ENCODE assay signal across 25 mouse cellular contexts in the genomic region with DNA sequence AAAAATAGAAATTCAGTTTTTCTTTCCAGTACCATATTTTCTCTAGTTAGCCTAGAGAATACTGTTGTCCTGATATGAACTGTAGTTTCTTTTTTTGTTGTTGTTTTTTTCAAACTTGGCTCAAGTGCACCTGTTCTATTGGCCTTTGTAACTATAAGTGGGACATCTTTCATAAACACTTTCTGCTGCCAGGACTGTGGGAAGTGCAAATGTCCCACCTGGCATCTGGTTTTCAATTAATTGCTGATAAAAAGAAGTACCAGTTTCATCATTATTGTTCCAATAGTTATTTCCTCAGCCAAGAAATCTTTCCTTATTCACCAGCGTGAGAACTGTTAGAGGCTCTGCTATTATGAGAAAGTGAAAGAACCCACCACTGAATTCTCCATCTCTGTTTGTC.
A peak's percentile ranks its signal among the peaks of the same experiment; 100 is the strongest.
DNase-seq lines count a peak whose midpoint lies in the region; ATAC-seq and TF ChIP-seq lines count a peak whose summit lies in the region.
"Had no signal": no experiment of that assay in that cellular context is flagged by ENCODE, and none has a peak within 500 bp of the region (broad histone marks: within the 10 kb centered on the region; RNA-seq: fewer than 3 reads in every experiment).

No protein-coding gene starts in this region.

- no peak overlapping the region for H3K27ac ChIP-seq in forebrain, postnatal 0 days (ENCODE audit: low read depth, low read length)
- H3K27ac ChIP-seq in forebrain, embryonic 10.5 days = no peak overlapping the region
- H3K27ac ChIP-seq in layer of hippocampus, adult 2 months = peak overlapping the region; percentile 57
- H3K27ac ChIP-seq: embryonic facial prominence, embryonic 10.5 days; embryonic facial prominence, embryonic 13.5 days; forebrain, embryonic 15.5 days; gastrocnemius, adult 2 months; hindbrain, embryonic 13.5 days had no signal

- no peak for ATAC-seq in forebrain, postnatal 0 days
- ATAC-seq: CD4-positive, CD25-positive, alpha-beta regulatory T cell, adult 4 months; forebrain, embryonic 15.5 days; hindbrain, embryonic 16.5 days had no signal

- peak; percentile 7 for DNase-seq in forebrain, postnatal 0 days
- DNase-seq in forebrain, embryonic 10.5 days (ENCODE audit: extremely low spot score, low spot score) = no peak
- DNase-seq in layer of hippocampus, adult 2 months (ENCODE audit: low spot score in 2 of 2) = peak; percentile 23 to 36
- no peak for DNase-seq in layer of hippocampus, postnatal 25 days (ENCODE audit: extremely low spot score in 1 of 2, low spot score in 1 of 2)
- DNase-seq in brain, embryonic 14.5 days (ENCODE audit: low read depth) = peak; percentile 14
- DNase-seq in layer of hippocampus, adult 9-10 months (ENCODE audit: low spot score) = peak; percentile 47
- no peak for DNase-seq in left cerebral cortex, postnatal 10 days (ENCODE audit: extremely low spot score in 1 of 2, low spot score in 2 of 2)
- no peak for DNase-seq in kidney, adult 8-10 months
- DNase-seq: adrenal gland, adult 2 months; adrenal gland, postnatal 14 days; cerebellum, adult 18-20 months; cerebellum, adult 9-11 months; cerebellum, postnatal 36 days; embryo, embryonic 11 days; gastrocnemius, adult 2 months; gastrocnemius, postnatal 14 days; heart, adult 11 months had no signal

- H3K36me3 ChIP-seq in forebrain, postnatal 0 days (ENCODE audit: insufficient read depth) = no peaks in the 10 kb centered on the region
- no peaks in the 10 kb centered on the region for H3K36me3 ChIP-seq in forebrain, embryonic 10.5 days (replicated peaks)
- H3K36me3 ChIP-seq: embryonic facial prominence, embryonic 10.5 days; embryonic facial prominence, embryonic 13.5 days; forebrain, embryonic 15.5 days; hindbrain, embryonic 13.5 days had no signal

- no peaks in the 10 kb centered on the region for H3K9me3 ChIP-seq in forebrain, postnatal 0 days (ENCODE audit: low read length)
- H3K9me3 ChIP-seq in forebrain, embryonic 10.5 days = no peaks in the 10 kb centered on the region
- H3K9me3 ChIP-seq: embryonic facial prominence, embryonic 10.5 days; embryonic facial prominence, embryonic 13.5 days; forebrain, embryonic 15.5 days; hindbrain, embryonic 13.5 days had no signal

- H3K4me2 ChIP-seq in forebrain, postnatal 0 days (ENCODE audit: low read depth) = no peak overlapping the region
- H3K4me2 ChIP-seq: embryonic facial prominence, embryonic 13.5 days; forebrain, embryonic 15.5 days; heart, embryonic 11.5 days; hindbrain, embryonic 13.5 days had no signal

- TF ChIP-seq CTCF in forebrain, postnatal 0 days (IDR thresholded peaks at IDR 0.05; ENCODE audit: low read depth) = no peak
- TF ChIP-seq CTCF in layer of hippocampus, adult 2 months (conservative IDR thresholded peaks at IDR 0.05) = no peak
- no peak for TF ChIP-seq CTCF in brain, embryonic 14.5 days (IDR thresholded peaks at IDR 0.05; ENCODE audit: borderline replicate concordance, extremely low read depth, insufficient read depth, insufficient read length)

- intact Hi-C loops in left cerebral cortex, postnatal 10 days (cut with DNase I) = no loop called here

- H3K4me1 ChIP-seq in forebrain, postnatal 0 days (ENCODE audit: insufficient read depth) = no peaks in the 10 kb centered on the region
- H3K4me1 ChIP-seq in forebrain, embryonic 10.5 days = 0 out of 2 replicates have a peak, but pooled peaks cover 3% of the 10 kb centered on the region
- H3K4me1 ChIP-seq: embryonic facial prominence, embryonic 10.5 days; embryonic facial prominence, embryonic 13.5 days; forebrain, embryonic 15.5 days; hindbrain, embryonic 13.5 days had no signal

- H3K9ac ChIP-seq in forebrain, postnatal 0 days = no peak overlapping the region
- H3K9ac ChIP-seq: embryonic facial prominence, embryonic 13.5 days; forebrain, embryonic 15.5 days; hindbrain, embryonic 13.5 days had no signal

- TF ChIP-seq POLR2A in brain, embryonic 14.5 days (IDR thresholded peaks at IDR 0.05; ENCODE audit: borderline replicate concordance, extremely low read depth, insufficient read depth, insufficient read length, poor library complexity, severe bottlenecking) = no peak

- WGBS in forebrain, postnatal 0 days = 47% methylated on average over 1 of the region's 1 CpGs
- WGBS in forebrain, embryonic 10.5 days = 95% methylated on average over 1 of the region's 1 CpGs

- no peak overlapping the region for H3K4me3 ChIP-seq in forebrain, postnatal 0 days (ENCODE audit: low read depth, low read length)
- no peak overlapping the region for H3K4me3 ChIP-seq in forebrain, embryonic 10.5 days
- H3K4me3 ChIP-seq in layer of hippocampus, adult 2 months = no peak overlapping the region
- H3K4me3 ChIP-seq: embryonic facial prominence, embryonic 10.5 days; embryonic facial prominence, embryonic 13.5 days; erythroblast, embryonic 14.5 days; forebrain, embryonic 15.5 days; gastrocnemius, adult 2 months; hindbrain, embryonic 13.5 days had no signal

- H3K27me3 ChIP-seq in forebrain, postnatal 0 days (ENCODE audit: insufficient read depth, low read length) = no peaks in the 10 kb centered on the region
- H3K27me3 ChIP-seq in forebrain, embryonic 10.5 days (ENCODE audit: poor library complexity, severe bottlenecking) = no peaks in the 10 kb centered on the region
- H3K27me3 ChIP-seq: embryonic facial prominence, embryonic 13.5 days; forebrain, embryonic 15.5 days; hindbrain, embryonic 13.5 days had no signal

Comparison
In these comparisons a context has a peak if more than half of its experiments do, and no peak if none do; other contexts are left out.
1. DNase-seq: peak in forebrain, postnatal 0 days (single experiment), layer of hippocampus, adult 2 months (2 of 2), brain, embryonic 14.5 days (single experiment) and layer of hippocampus, adult 9-10 months (single experiment); none in forebrain, embryonic 10.5 days (single experiment), layer of hippocampus, postnatal 25 days (0 of 2), left cerebral cortex, postnatal 10 days (0 of 2) and kidney, adult 8-10 months (0 of 2).